Mouse (Mus musculus) limb, embryonic 15.5 days (tissue): ENCODE measurements around the gene Cd47. TPM values are rescaled to one million over a fixed set of nuclear protein-coding genes. Genes with fewer than 3 reads are reported as not detected.

Experiments used
- ATAC-seq: fragments of 200-750 bp; cut with Nextera tagmentation; 2 replicates; pipeline ENCODE4 v1.8.0; 2017; ENCODE audit warnings: low read depth, moderate TSS enrichment; ENCODE audit not compliant: insufficient number of reproducible peaks, low FRiP score, low TSS enrichment
- H3K27ac ChIP-seq: fragments of 300-500 bp; sonication (generic); 2 replicates; pipeline ENCODE4 v1.5.1; 2015; ENCODE audit warnings: moderate library complexity, mild to moderate bottlenecking, inconsistent platforms
- H3K27me3 ChIP-seq: fragments of 300-500 bp; sonication (generic); 2 replicates; pipeline ENCODE4 v1.6.1; 2015; ENCODE audit warnings: inconsistent platforms
- H3K36me3 ChIP-seq: fragments of 300-500 bp; sonication (generic); 2 replicates; pipeline ENCODE4 v1.6.1; 2015; ENCODE audit warnings: inconsistent platforms
- H3K4me1 ChIP-seq: fragments of 300-500 bp; sonication (generic); 2 replicates; pipeline ENCODE4 v1.6.1; 2015; ENCODE audit warnings: inconsistent platforms
- H3K4me2 ChIP-seq: fragments of 300-500 bp; sonication (generic); 2 replicates; pipeline ENCODE4 v1.6.1; 2015; ENCODE audit warnings: mild to moderate bottlenecking, inconsistent platforms
- H3K4me3 ChIP-seq: fragments of 300-500 bp; sonication (generic); 2 replicates; pipeline ENCODE4 v1.5.1; 2015; ENCODE audit warnings: mild to moderate bottlenecking, inconsistent platforms
- H3K9ac ChIP-seq: fragments of 300-500 bp; sonication (generic); 2 replicates; pipeline ENCODE4 v1.6.1; 2015; ENCODE audit warnings: inconsistent platforms
- H3K9me3 ChIP-seq: fragments of 300-500 bp; sonication (generic); 2 replicates; pipeline ENCODE4 v1.6.1; 2016; ENCODE audit warnings: inconsistent platforms
- WGBS: fragments of 180-500 bp; shearing (Covaris S2); methylation state at CpG from one replicate; pipeline ENCODE4 v1.1.7; 2015; 5-methylcytosine and 5-hydroxymethylcytosine counted together
- polyA plus RNA-seq: library from polyadenylated mRNA; unstranded; fragments of >200 nt; fragmentation: Nextera tagmentation; extraction: Ambion mirVana; gene quantifications from 2 replicates; pipeline ENCODE4 v1.2.1, GENCODE M21; 2015

The Cd47 gene
- polyA plus RNA-seq, 1 experiment from 2014 or later, result 103 TPM

DNA sequence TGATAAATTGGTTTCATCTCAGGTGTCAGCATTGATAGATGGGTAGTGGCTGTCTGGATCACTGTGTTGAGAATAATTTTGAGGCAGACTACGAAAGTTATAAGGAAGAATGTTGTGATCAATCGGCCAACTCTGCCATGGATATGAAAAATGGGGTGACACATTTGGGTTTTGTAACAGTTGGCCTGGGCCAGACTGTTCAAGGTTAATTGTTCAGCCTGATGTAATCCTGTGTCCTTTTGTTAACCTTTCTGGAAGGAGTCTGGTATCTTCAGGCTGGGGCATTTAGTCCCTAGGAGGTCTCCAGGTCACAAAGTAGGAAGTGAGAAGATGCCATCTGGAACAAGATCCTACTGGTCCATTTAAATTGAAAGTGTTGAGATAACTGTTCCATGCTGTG, 4.1 kb upstream of the Cd47 start:
- Histone ChIP-seq H3K4me3 (no peak overlapping the region), H3K4me2 (no peak overlapping the region), H3K9ac (no peak overlapping the region), H3K36me3 (no peaks in the 10 kb centered on the region), H3K9me3 (no peaks in the 10 kb centered on the region), H3K27ac (no peak overlapping the region), H3K27me3 (no peaks in the 10 kb centered on the region), H3K4me1 (no peaks in the 10 kb centered on the region)
- ATAC-seq, result no peak
- WGBS, result 66% methylated on average over 2 of the region's 2 CpGs

GRCm38 (mm10) chr16:49796954-49797353, 3.4 kb upstream of the Cd47 start:
- Histone ChIP-seq H3K27ac (no peak overlapping the region), H3K9me3 (no peaks in the 10 kb centered on the region), H3K4me2 (no peak overlapping the region), H3K36me3 (no peaks in the 10 kb centered on the region), H3K27me3 (no peaks in the 10 kb centered on the region), H3K4me1 (no peaks in the 10 kb centered on the region), H3K9ac (no peak overlapping the region), H3K4me3 (no peak overlapping the region)
- ATAC-seq, result no peak
- WGBS, result 90% methylated on average over 2 of the region's 2 CpGs

DNA sequence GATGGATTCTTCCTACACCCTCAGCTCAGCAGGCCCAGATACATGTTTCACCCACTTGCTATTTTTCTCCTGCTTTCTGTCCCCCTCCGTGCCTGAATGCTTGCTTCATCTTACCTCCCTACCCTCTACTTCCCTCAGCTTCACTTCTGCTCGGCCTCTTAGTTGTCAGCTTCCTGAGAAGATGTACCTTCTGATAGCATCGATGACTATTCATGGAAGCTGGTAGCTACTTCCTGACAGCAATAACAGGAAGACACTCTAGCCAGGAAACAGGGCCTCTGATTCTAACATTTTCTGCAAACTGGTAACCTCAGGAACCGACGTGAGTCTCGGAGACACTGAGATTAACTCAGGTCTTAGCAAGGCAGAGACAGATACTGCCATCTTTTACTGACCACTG, 1.5 kb upstream of the Cd47 start:
- Histone ChIP-seq H3K36me3 (no peaks in the 10 kb centered on the region), H3K27me3 (no peaks in the 10 kb centered on the region), H3K4me2 (no peak overlapping the region), H3K27ac (no peak overlapping the region), H3K4me1 (peaks cover 2% of the 10 kb centered on the region), H3K4me3 (no peak overlapping the region), H3K9me3 (no peaks in the 10 kb centered on the region), H3K9ac (no peak overlapping the region)
- WGBS, result 77% methylated on average over 6 of the region's 6 CpGs
- no peak for ATAC-seq

DNA sequence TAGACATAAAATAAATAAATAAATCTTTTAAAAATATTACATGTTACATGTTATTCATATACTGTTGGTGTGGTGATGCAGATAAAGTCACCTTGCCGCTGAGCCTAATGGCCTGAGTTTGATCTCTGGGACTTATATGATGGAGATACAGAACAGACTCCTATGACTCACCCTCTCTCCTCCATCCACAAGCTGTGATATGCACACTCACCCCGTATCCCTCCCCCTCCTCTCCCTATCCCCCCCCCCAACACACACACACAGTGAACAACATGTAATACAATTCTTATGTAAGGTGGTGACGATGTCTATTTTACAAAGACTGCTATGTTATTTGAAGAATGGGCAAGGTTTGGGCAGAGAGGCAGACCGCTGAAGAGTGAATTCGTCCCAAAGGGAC, 663 bp downstream of the Cd47 start:
- H3K9me3 ChIP-seq, result no peaks in the 10 kb centered on the region
- H3K4me3 ChIP-seq, result no peak overlapping the region
- no peak overlapping the region for H3K9ac ChIP-seq
- H3K27me3 ChIP-seq, result no peaks in the 10 kb centered on the region
- WGBS, result 72% methylated on average over 5 of the region's 5 CpGs
- ATAC-seq, result no peak
- H3K36me3 ChIP-seq, result no peaks in the 10 kb centered on the region
- H3K27ac ChIP-seq, result no peak overlapping the region
- H3K4me1 ChIP-seq, result peaks cover 7% of the 10 kb centered on the region
- no peak overlapping the region for H3K4me2 ChIP-seq

DNA sequence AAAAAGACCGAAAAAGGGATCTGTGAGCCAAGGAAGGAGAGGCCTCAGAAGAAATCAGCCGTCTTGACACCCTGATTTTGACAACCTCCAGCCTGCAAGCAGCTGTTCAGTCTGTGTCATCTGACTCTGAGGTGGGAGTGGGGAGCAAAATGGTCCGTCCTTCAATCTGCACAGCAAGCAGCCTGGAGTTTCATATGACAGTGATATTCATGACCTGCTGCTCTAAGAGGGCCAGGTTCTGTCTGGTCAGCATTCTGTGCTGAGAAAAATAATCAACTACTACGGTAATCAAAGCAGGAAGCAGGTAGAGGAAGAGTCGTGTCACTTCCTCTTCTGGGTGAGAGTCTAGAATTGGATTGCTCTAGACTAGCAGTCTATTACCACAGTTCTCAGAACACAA, 1.1 kb downstream of the Cd47 start:
- H3K4me2 ChIP-seq, result no peak overlapping the region
- H3K36me3 ChIP-seq, result no peaks in the 10 kb centered on the region
- H3K9me3 ChIP-seq, result no peaks in the 10 kb centered on the region
- peaks cover 7% of the 10 kb centered on the region for H3K4me1 ChIP-seq
- no peak overlapping the region for H3K9ac ChIP-seq
- H3K27ac ChIP-seq, result no peak overlapping the region
- 62% methylated on average over 5 of the region's 5 CpGs for WGBS
- H3K4me3 ChIP-seq, result no peak overlapping the region
- ATAC-seq, result no peak
- no peaks in the 10 kb centered on the region for H3K27me3 ChIP-seq

DNA sequence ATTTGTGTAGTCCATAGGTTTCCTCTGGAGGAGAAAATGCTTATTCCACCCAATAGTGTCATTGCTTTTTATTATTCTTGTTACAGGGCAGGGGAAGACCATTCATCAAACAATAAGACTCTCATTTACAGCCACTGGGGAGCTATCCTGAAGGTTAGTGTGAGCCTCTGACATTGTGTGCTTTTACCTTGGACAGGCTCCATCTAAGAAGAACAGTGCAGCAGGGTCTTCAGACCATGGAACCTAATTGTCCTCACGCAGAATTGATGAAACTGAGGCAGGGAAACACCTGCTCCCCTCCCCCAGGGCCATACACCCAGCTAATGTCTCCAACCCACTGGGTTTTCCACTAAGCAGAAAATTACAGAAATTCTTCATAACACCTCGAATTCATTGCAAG, 2.7 kb downstream of the Cd47 start:
- Histone ChIP-seq H3K9me3 (no peaks in the 10 kb centered on the region), H3K36me3 (no peaks in the 10 kb centered on the region), H3K27me3 (no peaks in the 10 kb centered on the region), H3K4me3 (no peak overlapping the region), H3K4me2 (no peak overlapping the region), H3K4me1 (peaks cover 7% of the 10 kb centered on the region), H3K27ac (no peak overlapping the region), H3K9ac (no peak overlapping the region)
- ATAC-seq, result no peak
- WGBS, result 79% methylated on average over 2 of the region's 2 CpGs

GRCm38 (mm10) chr16:49803932-49804461, 3.7 kb downstream of the Cd47 start:
- no peak for ATAC-seq
- peak overlapping the region; percentile 19 for H3K4me3 ChIP-seq
- no peaks in the 10 kb centered on the region for H3K36me3 ChIP-seq
- no peak overlapping the region for H3K9ac ChIP-seq
- 6% methylated on average over 12 of the region's 12 CpGs for WGBS
- no peaks in the 10 kb centered on the region for H3K9me3 ChIP-seq
- peak overlapping the region; percentile 38 for H3K4me2 ChIP-seq
- peaks cover 7% of the 10 kb centered on the region for H3K4me1 ChIP-seq
- H3K27me3 ChIP-seq, result no peaks in the 10 kb centered on the region
- H3K27ac ChIP-seq, result no peak overlapping the region

DNA sequence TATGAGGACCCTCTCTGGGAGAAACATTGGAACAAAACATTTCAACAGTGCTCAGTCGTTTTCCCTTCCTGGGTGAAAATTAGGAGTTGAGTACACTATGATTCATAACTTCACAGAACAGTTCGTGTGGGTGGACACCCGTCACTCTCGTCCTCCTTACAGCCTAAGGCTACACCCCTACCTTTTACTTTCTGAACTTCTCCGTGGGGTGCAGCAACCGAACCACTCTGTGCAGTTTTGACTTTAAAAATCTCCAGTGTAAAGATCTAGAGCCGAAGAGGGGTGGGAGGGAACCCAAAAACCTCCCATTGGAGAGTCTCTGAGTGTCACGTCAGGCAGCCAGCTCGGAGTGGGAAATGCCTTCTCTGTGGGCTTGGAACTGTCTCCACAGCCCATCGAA, 6.6 kb downstream of the Cd47 start:
- no peak overlapping the region for H3K4me2 ChIP-seq
- no peak overlapping the region for H3K4me3 ChIP-seq
- WGBS, result 65% methylated on average over 10 of the region's 10 CpGs
- H3K27ac ChIP-seq, result no peak overlapping the region
- peaks cover 7% of the 10 kb centered on the region for H3K4me1 ChIP-seq
- no peak for ATAC-seq
- no peaks in the 10 kb centered on the region for H3K36me3 ChIP-seq
- no peak overlapping the region for H3K9ac ChIP-seq
- no peaks in the 10 kb centered on the region for H3K9me3 ChIP-seq
- no peaks in the 10 kb centered on the region for H3K27me3 ChIP-seq

DNA sequence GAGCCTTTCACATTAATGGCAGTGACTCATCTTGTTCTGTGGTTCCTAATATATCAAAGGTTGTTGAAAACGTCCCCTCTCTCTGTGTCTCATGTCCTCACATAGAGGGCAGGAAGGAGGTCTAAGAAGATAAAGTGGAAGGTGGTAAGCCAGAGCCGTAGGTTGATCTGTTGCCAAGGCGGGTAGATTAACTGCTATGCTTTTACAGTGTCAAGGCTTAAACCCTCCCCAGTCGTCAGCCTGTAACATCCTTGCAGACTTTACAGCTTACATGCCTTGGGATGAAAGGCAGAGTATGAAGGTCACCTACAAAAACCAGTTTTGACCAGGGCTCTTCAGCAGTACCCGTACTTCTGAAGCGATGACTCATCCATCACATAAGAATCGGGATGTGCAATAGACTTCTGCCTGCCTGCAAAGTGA, 7.1 kb downstream of the Cd47 start:
- H3K4me2 ChIP-seq, result no peak overlapping the region
- H3K27me3 ChIP-seq, result no peaks in the 10 kb centered on the region
- no peak overlapping the region for H3K27ac ChIP-seq
- H3K36me3 ChIP-seq, result no peaks in the 10 kb centered on the region
- no peaks in the 10 kb centered on the region for H3K9me3 ChIP-seq
- no peak overlapping the region for H3K4me3 ChIP-seq
- no peak for ATAC-seq
- no peak overlapping the region for H3K9ac ChIP-seq
- peaks cover 7% of the 10 kb centered on the region for H3K4me1 ChIP-seq
- 70% methylated on average over 7 of the region's 7 CpGs for WGBS

DNA sequence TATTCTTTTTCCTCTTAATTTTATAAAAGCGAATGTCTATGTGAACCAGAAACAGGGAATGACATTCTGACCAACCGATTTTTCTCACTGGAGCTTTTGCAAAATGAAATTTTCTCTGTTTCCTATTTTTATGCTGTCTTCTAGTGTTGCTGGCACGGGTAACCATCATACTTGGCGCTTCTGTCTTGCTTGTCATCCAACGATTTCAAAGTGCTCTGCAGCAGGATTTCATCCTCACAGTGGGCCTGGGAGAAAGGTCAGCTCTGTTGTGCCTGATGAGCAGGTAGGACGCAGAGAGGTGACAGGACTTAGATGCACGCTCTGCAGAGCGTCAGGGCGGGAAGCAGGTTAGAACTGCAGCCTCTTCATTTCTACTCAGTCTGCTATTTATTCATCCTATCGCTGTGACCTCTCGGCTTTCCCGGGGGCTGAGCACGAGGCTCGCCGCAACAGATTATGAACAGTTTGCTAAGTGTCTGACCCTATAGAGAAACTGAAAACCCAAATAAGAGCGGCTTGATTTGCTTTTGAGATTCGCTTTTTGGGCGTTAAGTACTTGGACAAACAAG, 7.6 kb downstream of the Cd47 start:
- Histone ChIP-seq H3K9me3 (no peaks in the 10 kb centered on the region), H3K4me2 (no peak overlapping the region), H3K27ac (no peak overlapping the region), H3K36me3 (no peaks in the 10 kb centered on the region), H3K4me1 (peaks cover 7% of the 10 kb centered on the region), H3K27me3 (no peaks in the 10 kb centered on the region), H3K4me3 (no peak overlapping the region), H3K9ac (no peak overlapping the region)
- ATAC-seq, result no peak
- 85% methylated on average over 18 of the region's 18 CpGs for WGBS

- Histone ChIP-seq H3K4me1 (no peaks in the 10 kb centered on the region), H3K9ac (no peak overlapping the region), H3K9me3 (no peaks in the 10 kb centered on the region), H3K27me3 (no peaks in the 10 kb centered on the region), H3K4me3 (no peak overlapping the region), H3K36me3 (no peaks in the 10 kb centered on the region), H3K27ac (no peak overlapping the region), H3K4me2 (no peak overlapping the region)
- WGBS, result 81% methylated on average over 2 of the region's 2 CpGs
- no peak for ATAC-seq
Observed at GRCm38 (mm10) chr16:49811897-49812296, 11.6 kb downstream of the Cd47 start.

GRCm38 (mm10) chr16:49812821-49813616, 12.7 kb downstream of the Cd47 start:
- H3K4me3 ChIP-seq, result no peak overlapping the region
- H3K27ac ChIP-seq, result no peak overlapping the region
- no peak overlapping the region for H3K9ac ChIP-seq
- ATAC-seq, result no peak
- H3K27me3 ChIP-seq, result no peaks in the 10 kb centered on the region
- no peak overlapping the region for H3K4me2 ChIP-seq
- H3K9me3 ChIP-seq, result no peaks in the 10 kb centered on the region
- no peaks in the 10 kb centered on the region for H3K4me1 ChIP-seq
- WGBS, result 33% methylated on average over 10 of the region's 10 CpGs
- no peaks in the 10 kb centered on the region for H3K36me3 ChIP-seq
